Mouse (Mus musculus) liver, postnatal 0 days (tissue): ENCODE results near the gene Lrrc18. TPM values are rescaled to one million over a fixed set of nuclear protein-coding genes. Genes with fewer than 3 reads are reported as not detected.
A peak's percentile ranks its signal among the peaks of the same experiment; 100 is the strongest.

Experiments
- ATAC-seq: fragments of 200-750 bp; cut with Nextera tagmentation; 2 replicates; pipeline ENCODE4 v1.8.0; 2017; ENCODE audit warnings: mild to moderate bottlenecking, moderate library complexity
- DNase-seq: peaks from one replicate; pipeline ENCODE4 v3.0.0-alpha.2; 2016
- H3K27ac ChIP-seq: fragments of 300-500 bp; sonication (generic); 2 replicates; pipeline ENCODE4 v1.5.1; 2014; ENCODE audit warnings: antibody characterized with exemption, moderate library complexity, mild to moderate bottlenecking, low read depth
- H3K27me3 ChIP-seq: fragments of 300-500 bp; sonication (generic); 2 replicates; pipeline ENCODE4 v1.6.1; 2014; ENCODE audit warnings: low read length, control low read depth, mixed read lengths; ENCODE audit not compliant: insufficient read depth
- H3K36me3 ChIP-seq: fragments of 300-500 bp; sonication (generic); replicated peaks from 2 replicates; pipeline ENCODE4 v1.6.1; 2014; ENCODE audit warnings: mild to moderate bottlenecking, control low read depth, low read length, moderate library complexity, mixed read lengths; ENCODE audit not compliant: insufficient read depth
- H3K4me1 ChIP-seq: fragments of 300-500 bp; sonication (generic); 2 replicates; pipeline ENCODE4 v1.6.1; 2014; ENCODE audit warnings: antibody characterized with exemption, mild to moderate bottlenecking, control low read depth; ENCODE audit not compliant: insufficient read depth
- H3K4me2 ChIP-seq: fragments of 300-500 bp; sonication (generic); 2 replicates; pipeline ENCODE4 v1.6.1; 2014; ENCODE audit warnings: low read depth, mild to moderate bottlenecking, low read length, moderate library complexity, mixed read lengths
- H3K4me3 ChIP-seq: fragments of 300-500 bp; sonication (generic); 2 replicates; pipeline ENCODE4 v1.5.1; 2014; ENCODE audit warnings: low read depth, low read length
- H3K9ac ChIP-seq: fragments of 300-500 bp; sonication (generic); replicated peaks from 2 replicates; pipeline ENCODE4 v1.6.1; 2014; ENCODE audit warnings: mild to moderate bottlenecking, moderate library complexity
- H3K9me3 ChIP-seq: fragments of 300-500 bp; sonication (generic); 2 replicates; pipeline ENCODE4 v1.6.1; 2016; ENCODE audit warnings: mild to moderate bottlenecking, control low read depth, low read length, mixed read lengths
- CTCF ChIP-seq: sonication (generic); IDR thresholded peaks from 2 replicates; pipeline ENCODE4 v1.5.1; 2016; ENCODE audit warnings: antibody characterized with exemption, low read depth
- EP300 ChIP-seq: IDR thresholded peaks from 2 replicates; pipeline ENCODE4 v1.6.1; 2016; ENCODE audit warnings: antibody characterized with exemption, low read depth, mild to moderate bottlenecking
- WGBS: fragments of 180-500 bp; shearing (Covaris S2); extraction: QIAGEN DNeasy Blood & Tissue Kit; methylation state at CpG from one replicate; pipeline ENCODE4 v1.1.7; 2014; ENCODE audit not compliant: insufficient replicate concordance; 5-methylcytosine and 5-hydroxymethylcytosine counted together
- polyA plus RNA-seq: library from polyadenylated mRNA; unstranded; fragments of >200 nt; fragmentation: Nextera tagmentation; extraction: Ambion mirVana; gene quantifications from 2 replicates; pipeline ENCODE4 v1.2.1, GENCODE M21; 2015

Gene Lrrc18
- polyA plus RNA-seq, 1 experiment from 2014 or later: 0.11 TPM

- Histone ChIP-seq H3K27me3 (no peaks in the 10 kb centered on the region), H3K36me3 (no peaks in the 10 kb centered on the region), H3K27ac (no peak overlapping the region), H3K4me3 (no peak overlapping the region), H3K9ac (no peak overlapping the region), H3K4me2 (no peak overlapping the region), H3K4me1 (no peaks in the 10 kb centered on the region), H3K9me3 (no peaks in the 10 kb centered on the region)
- DNase-seq: no peak
- no peak for ATAC-seq
- 53% methylated on average over 8 of the region's 8 CpGs for WGBS
- TF ChIP-seq CTCF: no peak
- no peak for TF ChIP-seq EP300
Observed at GRCm38 (mm10) chr14:33000112-33000979, 9.2 kb downstream of the Lrrc18 start.

GRCm38 (mm10) chr14:33005114-33005513 is 13.9 kb downstream of the Lrrc18 start:
- no peaks in the 10 kb centered on the region for H3K9me3 ChIP-seq
- H3K4me3 ChIP-seq: no peak overlapping the region
- no peak overlapping the region for H3K27ac ChIP-seq
- no peaks in the 10 kb centered on the region for H3K27me3 ChIP-seq
- TF ChIP-seq CTCF: no peak
- TF ChIP-seq EP300: no peak
- no peaks in the 10 kb centered on the region for H3K4me1 ChIP-seq
- ATAC-seq: no peak
- no peak for DNase-seq
- H3K36me3 ChIP-seq: no peaks in the 10 kb centered on the region
- H3K9ac ChIP-seq: no peak overlapping the region
- H3K4me2 ChIP-seq: no peak overlapping the region
- WGBS: 84% methylated on average over 1 of the region's 1 CpGs

DNA sequence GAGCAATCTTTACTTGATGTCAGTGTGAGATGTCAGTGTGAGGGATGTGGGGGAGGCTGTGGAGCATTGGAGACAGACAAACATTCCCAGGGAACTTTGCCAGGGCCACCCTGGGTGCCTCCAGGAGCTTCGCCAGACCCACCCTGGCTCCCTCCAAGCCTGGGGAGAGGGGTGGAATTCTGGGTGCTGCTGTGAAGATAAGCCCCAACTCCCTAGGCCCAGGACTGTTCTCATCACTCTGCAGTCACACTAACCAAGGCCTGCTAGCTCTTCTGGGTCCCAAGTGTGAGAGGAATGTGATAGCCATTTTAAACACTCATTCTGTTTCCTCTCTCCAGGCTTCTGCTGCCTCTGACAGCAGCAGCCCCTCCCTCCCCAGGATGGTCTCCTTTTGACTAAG is 16.5 kb downstream of the Lrrc18 start:
- H3K27ac ChIP-seq: no peak overlapping the region
- no peak overlapping the region for H3K4me3 ChIP-seq
- no peaks in the 10 kb centered on the region for H3K9me3 ChIP-seq
- H3K4me1 ChIP-seq: no peaks in the 10 kb centered on the region
- WGBS: 83% methylated on average over 1 of the region's 1 CpGs
- H3K36me3 ChIP-seq: no peaks in the 10 kb centered on the region
- no peak overlapping the region for H3K9ac ChIP-seq
- TF ChIP-seq CTCF (no peak), EP300 (no peak)
- ATAC-seq: no peak
- no peak overlapping the region for H3K4me2 ChIP-seq
- no peaks in the 10 kb centered on the region for H3K27me3 ChIP-seq
- DNase-seq: no peak

DNA sequence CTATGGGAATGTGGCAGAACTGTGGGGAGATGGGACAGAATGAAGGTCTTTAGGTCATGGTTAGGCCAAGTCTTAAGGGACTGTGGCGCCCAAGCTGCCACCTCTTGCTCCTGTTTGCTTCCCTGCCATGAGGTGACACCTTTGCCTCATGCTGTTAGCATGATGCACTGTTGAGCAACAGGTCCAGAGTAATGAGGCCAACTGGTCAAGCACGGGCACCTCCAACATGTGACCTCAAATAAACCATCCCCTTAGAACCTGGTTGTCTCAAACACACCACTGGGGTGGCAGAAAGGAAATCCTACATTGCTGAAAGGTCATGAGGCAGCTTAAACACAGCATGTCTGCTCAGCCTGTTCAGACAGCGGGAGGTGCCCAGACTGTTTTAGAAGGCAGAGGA is 27.9 kb downstream of the Lrrc18 start:
- 62% methylated on average over 3 of the region's 3 CpGs for WGBS
- Histone ChIP-seq H3K4me3 (no peak overlapping the region), H3K27me3 (no peaks in the 10 kb centered on the region), H3K27ac (no peak overlapping the region), H3K4me2 (no peak overlapping the region), H3K9me3 (no peaks in the 10 kb centered on the region), H3K4me1 (no peaks in the 10 kb centered on the region), H3K9ac (no peak overlapping the region), H3K36me3 (no peaks in the 10 kb centered on the region)
- DNase-seq (no peak), ATAC-seq (peak; percentile 56; the same call in 1 of the 2 replicates)
- TF ChIP-seq CTCF: no peak
- no peak for TF ChIP-seq EP300

- WGBS: 70% methylated on average over 5 of the region's 5 CpGs
- no peaks in the 10 kb centered on the region for H3K4me1 ChIP-seq
- no peak for TF ChIP-seq EP300
- TF ChIP-seq CTCF: no peak
- H3K27me3 ChIP-seq: no peaks in the 10 kb centered on the region
- no peak overlapping the region for H3K4me3 ChIP-seq
- no peak overlapping the region for H3K27ac ChIP-seq
- no peak overlapping the region for H3K9ac ChIP-seq
- H3K9me3 ChIP-seq: no peaks in the 10 kb centered on the region
- no peak overlapping the region for H3K4me2 ChIP-seq
- no peak for DNase-seq
- no peak for ATAC-seq
- no peaks in the 10 kb centered on the region for H3K36me3 ChIP-seq
Observed at GRCm38 (mm10) chr14:33019606-33020005, 28.4 kb downstream of the Lrrc18 start.

GRCm38 (mm10) chr14:33030849-33031248 is 39.7 kb downstream of the Lrrc18 start:
- Histone ChIP-seq H3K4me2 (no peak overlapping the region), H3K27ac (no peak overlapping the region), H3K36me3 (0 out of 2 replicates have a peak, but pooled peaks cover 2% of the 10 kb centered on the region), H3K9ac (no peak overlapping the region), H3K4me1 (no peaks in the 10 kb centered on the region), H3K27me3 (no peaks in the 10 kb centered on the region), H3K9me3 (no peaks in the 10 kb centered on the region), H3K4me3 (no peak overlapping the region)
- DNase-seq (no peak), ATAC-seq (no peak)
- TF ChIP-seq EP300 (no peak), CTCF (no peak)
- 63% methylated on average over 3 of the region's 3 CpGs for WGBS
